Mouse (Mus musculus) ES-Bruce4 (cell line): ENCODE data around the gene Dusp2. TPM values are rescaled to one million over a fixed set of nuclear protein-coding genes. Genes with fewer than 3 reads are reported as not detected.

Experiments used
- H3K27ac ChIP-seq: 2 replicates; pipeline ENCODE4 v1.5.1; 2012; ENCODE audit warnings: low read length, inconsistent platforms; ENCODE audit not compliant: insufficient read depth
- H3K27me3 ChIP-seq: 2 replicates; pipeline ENCODE4 v1.6.1; 2012; ENCODE audit warnings: mild to moderate bottlenecking, low read length, inconsistent platforms; ENCODE audit not compliant: control insufficient read depth, poor library complexity, insufficient read depth, severe bottlenecking
- H3K36me3 ChIP-seq: 2 replicates; pipeline ENCODE4 v1.6.1; 2012; ENCODE audit warnings: inconsistent platforms, mild to moderate bottlenecking, low read length, moderate library complexity; ENCODE audit not compliant: control insufficient read depth, poor library complexity, insufficient read depth, severe bottlenecking
- H3K4me1 ChIP-seq: one replicate; pipeline ENCODE4 v1.8.1; 2011; ENCODE audit warnings: low read length; ENCODE audit not compliant: control insufficient read depth, insufficient read depth
- H3K4me3 ChIP-seq: 2 replicates; pipeline ENCODE4 v1.5.1; 2011; ENCODE audit warnings: low read depth, mild to moderate bottlenecking, low read length
- H3K9ac ChIP-seq: 2 replicates; pipeline ENCODE4 v1.6.1; 2012; ENCODE audit warnings: low read depth, mild to moderate bottlenecking, inconsistent platforms; ENCODE audit not compliant: poor library complexity, severe bottlenecking
- H3K9me3 ChIP-seq: replicated peaks from 2 replicates; pipeline ENCODE4 v1.6.1; 2012; ENCODE audit warnings: mild to moderate bottlenecking, low read length, inconsistent platforms; ENCODE audit not compliant: control insufficient read depth, poor library complexity, insufficient read depth, severe bottlenecking
- CTCF ChIP-seq: IDR thresholded peaks from one replicate; pipeline ENCODE4 v1.8.1; 2011; ENCODE audit warnings: low read depth, low read length
- polyA plus RNA-seq: library from polyadenylated mRNA; stranded (reverse); fragments of >200 nt; gene quantifications from 2 replicates; pipeline ENCODE4 v1.2.4, GENCODE M21; 2011; ENCODE audit warnings: low read depth; ENCODE audit not compliant: missing spikeins, insufficient read depth, insufficient read length

Gene Dusp2
- polyA plus RNA-seq, 1 experiment: 0.61 TPM

- Histone ChIP-seq H3K27ac (no peak overlapping the region), H3K9me3 (no peaks in the 10 kb centered on the region), H3K36me3 (no peaks in the 10 kb centered on the region), H3K9ac (no peak overlapping the region), H3K27me3 (no peaks in the 10 kb centered on the region), H3K4me3 (no peak overlapping the region), H3K4me1 (no peaks in the 10 kb centered on the region)
- TF ChIP-seq CTCF: no peak
These were observed 51.6 kb downstream of the Dusp2 start for GRCm38 (mm10) chr2:127387521-127387920.

Other genes starting within 250 kb of the Dusp2 start
- 90.3 and 97.1 TPM in 2 replicates for gene Ncaph, start 202.2 kb upstream of the Dusp2 start, polyA plus RNA-seq
- 9.1 and 10.2 TPM in 2 replicates for gene Itpripl1, start 192.7 kb upstream of the Dusp2 start, polyA plus RNA-seq
- 1.9 and 2.4 TPM in 2 replicates for gene 1810024B03Rik, start 127.9 kb upstream of the Dusp2 start, polyA plus RNA-seq
- gene Snrnp200, start 127.8 kb upstream of the Dusp2 start, polyA plus RNA-seq: 137 and 143 TPM in 2 replicates
- gene Ciao1, start 88.3 kb upstream of the Dusp2 start, polyA plus RNA-seq: 43.7 and 53.8 TPM in 2 replicates
- gene Tmem127, start 88.3 kb upstream of the Dusp2 start, polyA plus RNA-seq: 21.7 and 22.3 TPM in 2 replicates
- gene Stard7, start 65.9 kb upstream of the Dusp2 start, polyA plus RNA-seq: 45.0 and 45.7 TPM in 2 replicates
- gene Astl, start 2.5 kb downstream of the Dusp2 start, polyA plus RNA-seq: not detected in 2 replicates
- 1.5 and 2.1 TPM in 2 replicates for gene Adra2b, start 27.0 kb downstream of the Dusp2 start, polyA plus RNA-seq
- 0.43 and 1.2 TPM in 2 replicates for gene Gpat2, start 89.0 kb downstream of the Dusp2 start, polyA plus RNA-seq
- 14.8 and 16.1 TPM in 2 replicates for gene Fahd2a, start 108.4 kb downstream of the Dusp2 start, polyA plus RNA-seq
- 2.0 and 2.8 TPM in 2 replicates for gene Kcnip3, start 185.9 kb downstream of the Dusp2 start, polyA plus RNA-seq
- 1.2 and 1.3 TPM in 2 replicates for gene Prom2, start 205.3 kb downstream of the Dusp2 start, polyA plus RNA-seq